Mouse (Mus musculus): ENCODE measurements around the gene BC017158.

- TF ChIP-seq CTCF (conservative IDR thresholded peaks at IDR 0.05; ENCODE audit: insufficient read depth, insufficient read length, low read depth, low read length) (no peak), POLR2A (IDR thresholded peaks at IDR 0.05; ENCODE audit: low read depth, low read length) (no peak)
Measured at GRCm38 (mm10) chr7:128297617-128298480, at the start of gene BC017158.

Measured in kidney, adult 2 months (tissue).